Mouse (Mus musculus) small intestine, adult 2 months (tissue): ENCODE measurements around the gene Ankrd11.

ENCODE experiments used
- CTCF ChIP-seq: fragments of 200-500 bp; IDR thresholded peaks from 2 replicates; pipeline ENCODE4 v1.5.1; 2012; ENCODE audit warnings: low read depth, mild to moderate bottlenecking, control low read depth, inconsistent platforms, low read length, moderate library complexity, mixed read lengths; ENCODE audit not compliant: insufficient replicate concordance, insufficient read length; ENCODE audit errors: extremely low read depth
- POLR2A ChIP-seq: fragments of 200-500 bp; IDR thresholded peaks from 2 replicates; pipeline ENCODE4 v1.6.1; 2012; ENCODE audit warnings: low read depth, mild to moderate bottlenecking, control low read depth, inconsistent platforms, low read length, moderate library complexity

- TF ChIP-seq CTCF (no peak), POLR2A (no peak)
Measured at GRCm38 (mm10) chr8:123042974-123043625, 1.0 kb upstream of the Ankrd11 start.
